Mouse (Mus musculus) kidney, adult 9 months (tissue): ENCODE data around the gene Itgb5.

ENCODE experiments used
- DNase-seq: peaks from one replicate; pipeline ENCODE4 v3.0.0; 2022

Gene Itgb5

DNA sequence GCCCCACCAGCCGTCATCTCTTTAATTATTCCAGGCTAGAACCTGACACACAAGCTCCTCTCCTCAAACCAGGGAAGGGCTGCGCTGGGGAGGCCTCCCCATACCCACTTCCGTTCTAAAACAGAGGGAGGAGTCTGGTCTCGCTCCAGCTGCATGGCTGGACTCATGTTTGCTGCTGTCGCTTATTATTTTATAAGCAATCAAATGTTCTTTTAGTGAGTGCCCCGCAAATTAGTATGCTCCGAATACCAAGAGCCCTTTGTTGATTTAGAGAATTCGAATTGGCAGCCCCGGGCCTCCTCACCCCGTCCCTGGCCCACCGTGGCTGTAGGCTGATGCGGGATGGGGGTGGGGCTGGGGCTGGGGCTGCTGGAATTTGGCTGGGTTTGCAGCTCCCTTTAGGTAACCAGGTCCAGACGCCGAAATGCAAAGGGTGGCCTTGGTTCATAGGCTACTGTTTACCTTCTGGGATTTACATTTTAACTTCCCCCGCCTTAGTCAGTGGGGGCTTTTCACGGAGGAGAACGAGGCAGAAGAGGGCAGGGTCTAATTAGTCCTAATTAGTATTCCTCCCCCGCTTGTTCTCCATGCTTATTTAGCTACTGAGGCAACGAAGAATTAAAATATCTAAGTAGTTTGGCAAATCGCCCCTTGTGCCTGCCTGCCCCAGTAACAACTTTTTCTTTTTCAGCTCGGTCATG is 3.4 kb downstream of the Itgb5 start:
- no peak for DNase-seq

DNA sequence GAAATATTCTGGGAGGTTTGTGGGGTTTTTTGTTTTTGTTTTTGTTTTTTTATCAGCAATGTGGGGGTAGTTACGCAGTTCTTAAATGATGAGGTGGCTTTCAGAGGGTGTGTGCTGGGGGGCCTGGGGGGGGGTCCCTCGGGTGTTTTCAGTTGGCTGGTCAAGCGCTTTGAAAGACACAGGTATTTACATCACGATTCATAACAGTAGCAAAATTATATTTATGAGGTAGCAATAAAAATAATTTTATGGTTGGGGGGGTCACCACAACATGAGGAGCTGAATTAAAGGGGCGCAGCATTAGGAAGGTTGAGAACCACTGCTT is 3.9 kb downstream of the Itgb5 start:
- DNase-seq, result no peak

DNA sequence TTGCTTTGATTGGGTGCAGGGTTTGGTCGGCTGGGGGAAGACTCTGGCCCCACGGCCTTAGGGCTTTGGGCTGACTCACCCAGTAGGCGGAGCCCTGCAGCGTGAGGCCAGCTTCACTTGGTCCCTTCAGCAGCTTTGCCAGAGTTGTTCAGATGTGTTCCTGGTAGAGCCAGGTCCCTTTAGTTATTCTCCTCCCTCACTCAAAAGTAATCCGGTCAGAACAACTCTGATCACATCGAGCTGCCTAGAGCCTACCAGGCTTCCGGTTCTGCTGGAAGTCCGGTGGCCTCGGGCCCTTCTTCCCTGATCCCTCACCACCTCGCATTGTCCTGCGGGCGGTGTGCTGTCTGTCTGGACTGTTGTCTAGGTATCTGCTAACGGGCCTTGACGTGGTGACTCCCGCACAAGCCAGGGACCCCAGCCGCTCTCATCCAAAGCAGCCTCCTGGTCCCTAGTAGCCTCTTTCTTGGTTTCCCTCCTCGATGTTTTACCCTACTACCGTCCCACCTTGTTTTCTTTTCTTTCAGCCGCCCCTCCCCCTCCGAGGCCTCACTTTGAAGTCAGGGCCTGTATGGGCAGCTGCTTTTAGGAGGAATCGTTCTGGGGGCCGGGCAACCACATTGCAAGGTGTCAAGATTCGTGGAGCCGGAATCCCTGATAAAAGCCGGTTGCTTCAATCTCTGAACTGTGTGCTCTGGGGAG is 4.5 kb downstream of the Itgb5 start:
- peak; percentile 67 for DNase-seq

DNA sequence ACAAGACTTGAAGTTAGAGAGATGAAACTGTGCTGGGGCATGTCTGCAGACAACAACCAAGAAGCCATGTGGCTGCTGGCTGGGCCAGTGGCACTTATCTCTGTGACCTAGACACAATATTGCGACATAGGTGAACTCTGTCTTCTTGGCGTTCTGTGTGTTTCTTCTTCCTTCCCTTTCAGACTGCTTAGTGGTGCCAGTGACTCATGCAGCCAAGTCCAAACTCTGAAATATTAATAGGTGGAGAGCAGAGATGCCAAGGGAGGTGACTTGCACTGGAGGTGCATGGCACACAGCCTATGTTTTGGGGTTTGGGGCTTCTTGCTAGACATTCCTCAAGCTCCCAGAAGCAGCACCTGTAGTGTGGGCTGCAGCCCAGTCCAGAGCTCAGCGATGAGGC is 7.2 kb downstream of the Itgb5 start:
- peak; percentile 57 for DNase-seq

DNA sequence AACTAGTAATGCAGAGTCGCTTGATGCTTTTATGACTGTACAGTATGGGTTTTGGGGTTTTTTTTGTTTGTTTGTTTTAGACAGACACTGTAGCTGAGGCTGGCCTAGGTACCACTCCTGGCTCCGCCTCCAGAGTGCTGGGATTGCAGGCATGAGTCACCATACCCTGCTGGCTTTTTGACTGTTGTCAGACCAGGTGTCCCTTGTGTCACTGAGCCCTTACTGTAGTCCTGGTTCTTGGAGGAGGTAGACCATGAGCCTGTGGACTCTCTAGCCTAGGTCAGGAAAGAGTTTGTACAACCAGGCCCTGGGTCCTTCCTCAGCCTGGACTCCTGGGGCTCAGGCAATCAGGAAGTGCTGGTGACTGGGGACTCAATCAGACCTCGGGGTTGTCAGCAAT is 7.7 kb downstream of the Itgb5 start:
- no peak for DNase-seq

DNA sequence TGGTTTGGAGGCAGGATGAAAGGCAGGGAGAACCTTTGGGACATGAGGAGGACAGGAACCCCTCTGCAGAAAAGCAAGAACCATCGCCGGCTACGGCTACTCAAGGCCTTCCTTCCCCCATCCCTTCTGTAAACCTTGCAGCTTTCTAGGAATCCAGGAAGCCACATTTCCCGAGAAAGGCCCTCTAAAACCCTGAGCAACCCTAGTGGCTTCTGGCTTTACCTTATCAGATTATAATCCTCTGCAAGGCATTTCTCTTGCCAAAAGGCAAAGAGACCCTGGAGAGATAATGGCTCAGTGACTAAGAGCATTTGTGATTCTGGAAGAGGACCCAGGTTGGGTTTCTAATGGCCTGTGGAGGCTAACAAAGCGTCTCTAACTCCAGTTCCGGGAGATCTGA is 11.2 kb downstream of the Itgb5 start:
- DNase-seq, result no peak

DNA sequence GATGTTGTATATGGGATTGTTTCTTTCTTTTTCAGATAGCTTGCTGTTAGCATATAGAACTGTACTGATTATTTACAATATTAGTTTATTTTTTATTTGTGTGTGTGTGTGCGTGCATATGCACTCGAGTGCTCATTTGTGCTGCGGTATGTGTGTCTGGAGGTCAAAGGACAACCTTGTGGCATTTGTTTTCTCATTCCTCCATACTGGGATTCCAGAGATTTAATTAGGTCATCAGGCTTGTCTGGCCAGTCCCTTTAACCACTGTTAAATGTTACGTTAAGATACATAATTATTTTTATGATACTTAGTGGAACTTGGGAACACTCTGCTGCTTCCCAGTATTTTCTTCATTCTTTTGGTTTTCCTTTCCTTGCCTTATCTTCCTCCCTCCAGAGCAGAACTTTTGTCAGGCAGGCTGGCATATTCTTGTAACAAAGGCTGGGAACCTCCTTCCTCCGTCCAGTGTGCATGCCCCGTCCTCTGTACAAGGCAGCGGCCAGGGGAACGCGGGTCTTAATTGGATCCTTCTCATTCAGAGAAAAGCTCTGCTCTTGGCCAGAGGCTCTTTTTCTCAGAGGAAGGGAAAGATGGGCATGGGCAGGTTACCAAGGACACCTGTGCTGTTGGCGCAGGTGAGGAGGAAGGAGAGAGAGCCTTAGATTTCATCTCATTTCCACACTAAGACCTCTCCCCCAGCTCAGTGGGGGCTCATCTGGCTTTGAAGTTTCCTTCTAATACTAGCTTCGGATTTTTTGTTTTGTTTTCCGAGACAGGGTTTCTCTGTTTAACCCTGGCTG is 12.8 kb downstream of the Itgb5 start:
- DNase-seq, result no peak

DNA sequence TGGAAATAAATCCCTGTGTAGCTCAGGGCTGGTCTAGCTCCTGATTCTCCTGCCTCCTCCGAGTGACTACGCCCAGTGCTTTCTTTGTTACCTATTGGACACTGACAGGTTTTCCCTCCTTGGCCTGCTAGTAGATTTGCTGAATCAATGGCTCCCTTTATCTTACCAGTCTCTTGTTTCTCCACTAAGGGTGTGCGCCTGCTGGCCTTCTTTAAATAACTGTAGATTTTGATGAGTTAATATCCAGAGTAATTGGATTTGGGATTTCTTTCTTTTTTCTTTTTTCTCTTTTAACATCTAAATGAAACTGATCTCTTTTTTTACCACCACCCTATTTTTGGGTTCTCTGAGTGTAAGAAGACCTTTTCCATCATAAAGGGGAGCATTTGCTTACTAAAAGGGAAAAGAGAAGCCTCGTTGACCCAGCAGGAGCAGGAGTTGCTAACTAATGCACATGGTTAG is 14.7 kb downstream of the Itgb5 start:
- DNase-seq, result no peak

DNA sequence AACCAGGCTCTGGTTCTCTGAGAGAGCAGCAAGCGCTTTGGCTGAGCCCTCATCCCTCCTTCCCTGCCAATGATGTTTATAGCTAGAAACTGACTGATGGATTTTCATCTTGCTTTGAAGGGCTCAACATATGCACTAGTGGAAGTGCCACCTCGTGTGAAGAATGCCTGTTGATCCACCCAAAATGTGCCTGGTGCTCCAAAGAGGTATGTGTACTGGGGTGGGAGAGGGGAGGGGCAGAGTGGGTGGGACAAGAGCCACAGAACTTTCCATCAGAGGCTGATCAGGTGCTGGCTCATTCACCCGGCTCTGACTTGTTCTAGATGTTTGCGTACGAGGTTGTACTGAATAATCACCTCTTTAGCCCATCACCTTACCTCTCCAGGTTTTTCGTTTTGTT is 15.4 kb downstream of the Itgb5 start:
- DNase-seq, result no peak

DNA sequence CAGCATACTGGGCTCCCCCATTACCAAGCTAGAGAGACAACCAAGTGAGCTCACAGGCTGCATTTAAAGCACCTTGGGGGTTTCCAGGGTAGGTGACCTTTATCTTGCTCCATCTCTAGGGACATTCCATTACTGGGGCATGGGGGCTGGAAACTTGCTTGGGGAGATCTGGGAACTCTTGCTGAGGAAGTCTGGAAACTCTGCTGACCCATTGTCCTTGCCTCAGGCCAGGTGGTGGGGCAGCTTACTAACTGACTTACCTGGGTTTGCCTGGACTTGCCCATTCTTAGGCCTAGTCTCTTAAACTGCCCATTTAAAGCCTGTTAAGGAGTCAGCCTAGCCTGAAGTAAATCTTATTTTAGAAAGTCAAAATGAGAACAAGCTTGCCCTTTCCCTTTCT is 23.8 kb downstream of the Itgb5 start:
- peak; percentile 56 for DNase-seq

DNA sequence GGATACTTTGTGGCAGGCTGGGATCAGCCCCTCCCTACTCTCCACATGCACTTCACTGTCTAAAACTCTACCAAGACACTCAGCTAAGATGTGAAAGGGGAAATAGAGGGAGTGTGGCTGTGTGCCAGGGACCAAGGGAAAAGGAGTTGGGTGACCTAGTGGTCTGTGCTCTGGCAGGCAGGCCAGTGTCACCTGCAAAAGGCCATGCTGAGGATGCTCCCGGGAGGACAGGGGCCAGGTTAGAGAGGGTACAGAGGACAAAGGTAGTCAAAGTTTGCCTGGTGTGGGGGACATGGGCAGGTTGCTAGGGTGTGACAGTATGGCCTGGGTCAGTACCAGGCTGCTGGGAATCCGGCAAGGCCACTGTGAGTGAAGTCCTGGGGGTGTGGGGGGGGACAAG is 29.3 kb downstream of the Itgb5 start:
- DNase-seq, result no peak

DNA sequence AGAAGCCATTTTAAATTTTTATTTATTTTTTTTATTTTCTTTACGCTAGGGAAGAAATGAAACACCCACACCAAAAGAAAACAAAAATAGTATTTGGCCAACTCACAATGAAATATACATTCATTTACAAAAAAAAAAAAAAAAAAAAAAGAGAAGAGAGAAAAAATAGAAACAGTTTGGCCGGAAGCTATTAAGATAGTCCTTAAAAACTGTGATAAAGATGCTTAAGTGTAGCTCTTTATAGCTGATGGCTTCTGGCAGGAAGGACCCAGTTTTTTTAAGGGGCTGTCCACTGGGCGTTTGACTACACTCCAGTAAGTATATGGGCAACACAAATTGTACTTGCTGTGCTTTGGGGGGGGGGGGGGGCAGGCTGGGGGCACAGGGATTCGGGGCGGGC is 29.9 kb downstream of the Itgb5 start:
- DNase-seq, result no peak

DNA sequence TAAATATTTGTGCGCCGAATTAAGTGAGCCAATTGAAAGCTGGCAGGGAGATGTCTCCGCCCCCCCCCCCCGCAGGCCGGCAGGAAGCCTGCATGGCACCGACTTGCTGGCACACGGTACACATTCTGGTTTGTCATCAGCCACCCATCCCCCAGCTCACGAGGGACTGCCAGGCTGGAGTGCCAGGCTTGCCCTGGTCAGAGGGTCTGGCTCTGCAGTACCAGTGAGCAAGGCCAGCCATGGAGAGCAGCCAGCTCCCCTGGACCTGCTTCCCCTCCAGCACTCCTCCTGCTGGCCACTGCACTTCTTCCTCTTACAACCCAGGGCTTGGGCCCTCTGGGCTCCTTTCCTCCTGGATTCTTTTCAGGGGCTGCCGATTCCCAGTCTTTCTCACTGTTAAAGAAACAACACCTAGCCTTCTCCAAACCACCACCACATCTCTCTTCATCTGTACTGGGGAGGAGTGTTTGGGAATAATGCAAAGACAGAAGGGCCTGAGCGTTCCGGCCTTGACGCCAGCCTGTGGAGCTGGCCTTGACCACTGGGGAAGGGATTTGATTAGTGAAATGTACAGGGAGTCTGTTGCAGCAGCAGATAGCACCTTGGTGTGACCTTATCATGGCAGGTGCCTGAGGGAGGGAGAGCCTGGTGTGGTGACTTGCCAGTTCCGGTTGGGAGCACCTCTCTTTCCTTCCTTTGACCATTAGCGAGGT is 30.7 kb downstream of the Itgb5 start:
- DNase-seq, result peak; percentile 94

DNA sequence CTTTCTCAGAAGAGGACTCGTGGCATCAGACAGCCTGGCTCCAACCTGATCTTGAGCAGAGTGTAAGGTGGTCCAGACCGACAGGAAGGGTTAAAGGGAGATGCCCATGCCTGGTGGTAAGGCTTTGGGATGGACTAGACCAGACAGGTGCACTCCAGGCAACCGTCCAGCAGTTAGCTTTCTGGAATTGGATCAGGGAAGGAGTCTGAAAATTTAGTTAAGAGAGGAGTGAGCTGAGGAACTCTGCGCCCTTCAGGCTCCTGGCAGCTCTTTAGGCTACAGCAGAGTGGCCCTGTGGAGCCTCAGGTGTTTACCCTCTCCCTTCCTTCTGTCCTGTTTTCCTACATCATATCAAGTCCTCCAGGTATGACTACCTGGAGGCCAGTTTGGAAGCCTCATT is 32.9 kb downstream of the Itgb5 start:
- DNase-seq, result no peak

DNA sequence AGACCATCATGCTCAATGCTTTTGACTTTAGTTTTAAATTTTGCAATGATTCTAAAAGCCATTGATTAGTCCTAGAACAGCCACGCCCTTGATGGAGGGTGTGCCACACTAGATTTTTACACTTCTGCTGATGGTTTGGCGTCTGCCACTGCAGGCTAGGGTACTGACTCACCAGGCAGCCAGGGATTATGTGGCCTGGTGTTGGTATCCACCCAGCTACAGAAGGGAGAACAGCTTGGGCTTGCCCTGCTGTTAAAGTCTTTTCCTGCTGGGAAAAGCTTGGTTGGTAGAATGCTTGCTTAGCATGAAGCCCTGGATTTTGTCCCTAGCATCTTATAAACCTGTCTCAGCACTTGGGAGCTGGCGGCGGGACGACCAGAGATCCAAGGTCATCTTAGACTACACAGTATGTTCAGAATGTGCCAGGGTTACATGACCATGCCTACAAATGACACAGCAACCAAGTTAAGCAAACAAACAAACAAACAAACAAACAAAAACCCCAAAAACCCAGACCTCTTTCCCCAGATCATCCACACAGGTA is 33.8 kb downstream of the Itgb5 start:
- peak; percentile 74 for DNase-seq

DNA sequence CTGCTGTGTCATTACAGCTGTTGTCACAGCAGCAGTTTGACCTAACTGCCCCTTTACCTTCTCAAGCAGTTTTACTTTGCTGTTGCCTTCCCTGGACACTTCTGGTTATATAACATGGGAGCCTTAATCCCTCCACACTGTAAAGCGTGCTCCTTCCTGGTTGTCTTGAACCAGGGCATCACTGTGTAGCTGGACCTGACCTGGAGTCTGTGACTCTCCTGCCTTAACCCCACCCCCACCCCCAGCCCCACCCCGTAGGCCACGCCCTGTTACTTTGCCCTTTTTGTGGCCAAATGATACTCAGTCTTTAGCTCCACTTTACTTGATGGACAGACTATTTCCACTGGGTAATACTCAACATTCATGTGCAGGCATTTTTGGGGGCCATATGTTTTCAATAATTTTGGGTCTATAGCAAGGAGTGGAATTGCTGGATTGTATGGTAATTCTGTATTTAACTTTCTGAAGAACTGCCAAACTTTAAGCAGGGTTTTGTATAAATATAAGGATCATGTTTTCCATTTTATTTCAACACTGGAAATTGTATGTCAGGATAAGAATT is 40.8 kb downstream of the Itgb5 start:
- DNase-seq, result no peak

DNA sequence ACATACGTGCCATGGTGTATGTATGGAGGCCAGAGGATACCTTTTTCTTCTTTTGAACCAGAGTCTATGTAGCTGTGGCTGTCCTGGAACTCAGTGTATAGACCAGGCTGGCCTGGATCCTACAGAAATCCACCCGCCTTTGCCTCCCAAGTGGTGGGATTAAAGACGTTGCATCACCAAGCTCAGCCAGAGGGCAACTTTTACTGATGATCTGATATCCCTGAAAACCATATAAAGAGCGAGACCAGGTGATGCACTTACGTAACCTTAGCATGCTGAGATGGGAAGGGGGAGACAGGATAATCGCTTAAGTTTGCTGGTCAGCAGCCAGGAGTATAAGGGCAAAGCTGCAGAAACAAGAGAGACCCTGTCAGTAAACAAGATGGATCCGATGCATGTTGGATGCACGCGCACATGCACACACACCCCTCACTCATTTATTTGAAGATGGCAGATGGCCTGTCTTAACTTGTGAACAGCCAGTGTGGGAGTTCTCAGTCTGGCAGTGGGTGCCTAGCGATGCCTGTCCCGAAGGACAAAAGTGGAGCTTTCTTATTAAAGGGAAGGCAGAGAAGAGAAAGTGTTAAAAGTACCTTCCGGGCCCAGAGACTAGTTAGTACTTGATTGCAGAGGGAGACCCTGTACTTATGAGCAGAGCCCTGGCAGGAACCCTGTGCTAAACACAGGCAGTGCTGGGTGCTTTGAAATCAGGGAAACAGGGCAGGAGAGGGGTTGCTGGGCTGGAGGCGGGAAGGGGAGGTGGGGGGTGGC is 41.7 kb downstream of the Itgb5 start:
- no peak for DNase-seq

DNA sequence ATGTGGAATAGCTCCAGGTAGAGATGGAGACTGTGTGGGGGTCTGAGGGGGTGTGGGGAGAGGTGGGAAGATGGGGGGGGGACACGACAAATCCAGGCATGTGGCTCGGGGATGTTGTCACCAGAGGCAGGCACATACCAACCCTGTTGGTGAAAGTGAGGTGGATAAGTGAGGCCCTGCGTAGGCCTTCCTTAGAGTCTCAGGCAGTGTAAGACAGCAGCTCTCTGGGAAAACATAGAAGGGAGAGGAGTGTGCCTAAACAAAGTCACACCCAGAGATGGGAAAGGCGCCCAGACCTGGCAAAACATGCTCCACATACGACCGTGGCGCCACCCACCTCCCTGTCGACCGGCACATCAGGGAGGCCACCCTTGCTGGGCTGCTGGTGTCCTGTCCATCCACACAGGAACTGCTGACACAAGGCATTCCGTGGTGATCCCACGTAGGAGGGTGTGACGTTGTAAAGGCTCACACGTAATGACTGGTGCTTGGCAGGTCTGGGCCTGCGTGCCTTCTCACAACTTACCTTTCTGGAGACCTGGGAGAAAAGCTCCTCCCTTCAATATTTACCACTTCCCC is 42.5 kb downstream of the Itgb5 start:
- DNase-seq, result no peak

DNA sequence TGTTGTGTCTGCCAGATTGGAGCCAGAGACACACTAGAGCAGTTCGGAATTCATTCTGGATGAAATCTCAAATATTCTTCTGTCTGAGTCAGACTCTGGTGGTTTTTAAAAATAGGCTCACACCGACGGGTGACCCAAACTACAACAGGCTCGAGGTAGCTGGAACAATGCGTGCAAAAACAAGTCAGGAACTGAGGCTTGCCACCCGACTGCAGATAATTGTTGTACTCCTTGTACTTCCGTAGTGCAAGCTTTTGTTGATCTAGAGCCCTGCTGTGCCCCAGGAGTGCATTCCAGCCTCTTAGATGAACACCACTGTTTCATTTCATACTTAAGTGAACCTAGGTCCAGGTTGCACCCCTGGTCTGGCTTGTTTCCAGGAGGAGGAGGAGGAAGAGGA is 43.8 kb downstream of the Itgb5 start:
- no peak for DNase-seq

DNA sequence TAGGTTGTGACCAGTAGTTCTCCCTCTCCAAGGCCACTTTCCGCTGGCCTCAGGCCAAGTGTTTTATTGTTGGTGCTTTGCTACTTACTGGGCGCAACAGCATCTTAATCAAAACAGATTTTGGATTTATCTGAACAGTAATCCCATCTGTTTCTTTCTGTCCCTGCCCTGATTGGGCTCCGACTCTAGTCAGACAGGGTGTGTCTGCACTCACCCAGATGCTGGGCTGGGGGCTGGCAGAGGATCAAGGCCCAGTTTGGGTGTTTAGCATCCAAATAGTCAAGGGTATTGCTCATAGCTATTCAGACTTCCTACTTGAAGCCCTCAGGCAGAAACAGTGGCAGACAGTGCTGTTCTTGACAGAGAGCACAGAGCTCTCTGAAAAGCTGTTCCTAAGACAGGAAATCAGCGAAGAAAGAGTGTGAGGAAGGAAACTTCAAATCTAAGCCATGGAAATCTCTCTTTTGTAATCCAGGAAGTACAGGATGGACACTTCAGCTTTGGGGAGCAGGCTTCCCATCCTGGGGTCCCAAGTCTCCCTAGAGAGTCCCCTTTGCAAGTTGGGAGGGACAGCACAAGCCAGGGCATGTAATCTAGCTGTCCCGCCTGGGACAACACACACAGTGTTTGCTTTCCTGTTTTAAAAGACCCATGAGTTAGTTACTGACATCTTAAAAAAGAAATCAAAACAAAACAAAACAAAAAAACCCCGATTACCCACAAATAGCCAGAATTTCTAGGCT is 48.7 kb downstream of the Itgb5 start:
- no peak for DNase-seq

DNA sequence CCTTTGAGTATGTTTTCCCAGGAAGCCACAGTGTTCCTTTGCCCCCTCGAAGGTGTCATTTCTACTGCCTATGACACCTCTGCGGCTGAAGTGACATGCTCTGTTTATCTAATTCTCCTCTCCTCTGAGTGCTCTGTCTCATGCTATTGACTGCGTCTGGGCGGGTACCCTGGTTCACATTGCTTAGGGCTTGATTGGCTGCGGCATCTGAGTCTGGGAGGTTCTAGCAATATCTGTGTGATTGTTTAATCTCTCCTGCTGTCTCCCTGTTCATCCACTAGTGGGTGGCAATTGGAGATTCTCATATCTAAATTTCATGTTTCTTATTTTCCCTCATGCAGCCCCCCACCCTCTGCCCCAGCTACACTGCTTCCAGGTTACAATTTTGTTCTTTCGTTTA is 49.6 kb downstream of the Itgb5 start:
- DNase-seq, result no peak
